Mouse (Mus musculus): ENCODE results near the gene Cemip2.

DNA sequence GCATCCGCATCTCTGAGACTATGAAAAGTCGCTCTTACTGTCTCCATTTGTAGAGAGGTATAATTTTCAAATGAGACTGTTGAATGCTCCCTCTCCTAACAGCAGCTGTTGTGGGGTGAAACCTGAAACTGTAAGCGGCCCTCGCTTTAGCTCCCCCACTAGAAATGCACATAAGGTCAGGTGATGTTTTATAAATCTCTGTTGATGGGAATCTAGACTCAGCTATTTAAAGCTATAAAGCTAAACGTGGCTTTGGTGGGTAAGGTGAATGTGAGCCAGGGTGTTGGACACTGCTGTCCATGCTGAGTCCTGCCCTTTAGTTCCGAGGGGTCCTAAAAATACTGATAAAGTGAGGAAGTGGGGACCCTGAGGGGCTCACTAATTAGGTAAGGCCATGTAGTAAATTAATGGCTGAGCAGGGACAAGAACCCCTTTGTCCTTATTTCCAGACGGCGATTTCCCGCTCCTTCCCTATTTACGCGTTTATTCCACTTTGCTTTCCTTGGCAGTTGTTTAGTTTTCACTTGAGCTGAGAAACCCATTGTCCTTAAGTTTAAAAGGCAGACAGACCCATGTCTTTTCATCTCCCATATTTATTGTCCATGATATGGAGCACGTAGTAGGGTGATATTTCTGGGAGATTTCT, 3.8 kb downstream of the Cemip2 start:
- TF ChIP-seq GATA1 (IDR thresholded peaks at IDR 0.05; ENCODE audit: borderline replicate concordance, low read length) (no peak), FLI1 (IDR thresholded peaks at IDR 0.05; ENCODE audit: low read length) (no peak)
